13 mouse cellular contexts compared by ENCODE assay signal in genomic region chr3:79953164-79953759, GRCm38 (mm10).
DNase-seq lines count a peak whose midpoint lies in the region; ATAC-seq and TF ChIP-seq lines count a peak whose summit lies in the region.
"Had no signal": no experiment of that assay in that cellular context is flagged by ENCODE, and none has a peak within 500 bp of the region (broad histone marks: within the 10 kb centered on the region; RNA-seq: fewer than 3 reads in every experiment).

No protein-coding gene starts in this region.

- no peak overlapping the region for H3K4me3 ChIP-seq in lung, embryonic 16.5 days (ENCODE audit: low read length)
- H3K4me3 ChIP-seq in lung, adult 2 months (replicated peaks; ENCODE audit: extremely low read depth, low read depth, low read length): no peak overlapping the region
- H3K4me3 ChIP-seq: megakaryocyte, embryonic 14.5 days; midbrain, embryonic 15.5 days had no signal

- H3K4me1 ChIP-seq in lung, embryonic 16.5 days (replicated peaks; ENCODE audit: control insufficient read depth, insufficient read depth, low read length): peaks cover 11% of the 10 kb centered on the region
- no peaks in the 10 kb centered on the region; the same call in none of the 2 replicates for H3K4me1 ChIP-seq in lung, adult 2 months (ENCODE audit: control insufficient read depth, insufficient read depth, low read length)
- H3K4me1 ChIP-seq: midbrain, embryonic 15.5 days had no signal

- no peak overlapping the region for H3K9ac ChIP-seq in lung, embryonic 16.5 days (ENCODE audit: low read length)
- H3K9ac ChIP-seq: liver, embryonic 14.5 days; midbrain, embryonic 15.5 days had no signal

- TF ChIP-seq CTCF in lung, adult 2 months (IDR thresholded peaks at IDR 0.05; ENCODE audit: insufficient read depth, low read length): no peak

- H3K36me3 ChIP-seq in lung, embryonic 16.5 days (ENCODE audit: control insufficient read depth, insufficient read depth, low read length): no peaks in the 10 kb centered on the region
- H3K36me3 ChIP-seq: midbrain, embryonic 15.5 days had no signal

- WGBS in lung, embryonic 16.5 days: 34% methylated on average over 2 of the region's 2 CpGs
- 56% methylated on average over 2 of the region's 2 CpGs for WGBS in lung, adult 2 months

- ATAC-seq in lung, embryonic 16.5 days (ENCODE audit: low read depth): peak; percentile 71
- ATAC-seq: midbrain, embryonic 15.5 days had no signal

- H3K9me3 ChIP-seq in lung, embryonic 16.5 days (ENCODE audit: control insufficient read depth, low read length): no peaks in the 10 kb centered on the region
- H3K9me3 ChIP-seq: midbrain, embryonic 15.5 days had no signal

- DNase-seq in adrenal gland, postnatal 25 days: peak; percentile 23
- DNase-seq in adrenal gland, adult 18-20 months (ENCODE audit: low spot score in 2 of 2): no peak
- DNase-seq in kidney, postnatal 10 days: peak; percentile 74
- no peak for DNase-seq in kidney, adult 11 months
- DNase-seq in lung, adult 2 months: no peak
- peak; percentile 70 for DNase-seq in NIH3T3 (ENCODE audit: low read depth)
- DNase-seq in layer of hippocampus, adult 9-11 months: no peak
- DNase-seq: gastrocnemius, postnatal 25 days had no signal

- no peak overlapping the region for H3K27ac ChIP-seq in lung, embryonic 16.5 days (ENCODE audit: low read length)
- H3K27ac ChIP-seq: liver, embryonic 14.5 days; midbrain, embryonic 15.5 days had no signal

- TF ChIP-seq POLR2A in lung, adult 2 months (IDR thresholded peaks at IDR 0.05; ENCODE audit: borderline replicate concordance, extremely low read depth, low read depth, low read length): no peak

- no peak overlapping the region for H3K4me2 ChIP-seq in lung, embryonic 16.5 days (ENCODE audit: low read depth, low read length)
- H3K4me2 ChIP-seq: midbrain, embryonic 15.5 days had no signal

- no peaks in the 10 kb centered on the region for H3K27me3 ChIP-seq in lung, embryonic 16.5 days (ENCODE audit: control insufficient read depth, insufficient read depth, low read depth, low read length)
- H3K27me3 ChIP-seq: CH12.LX; megakaryocyte, embryonic 14.5 days; midbrain, embryonic 15.5 days had no signal

Comparison
In these comparisons a context has a peak if more than half of its experiments do, and no peak if none do; other contexts are left out.
1. DNase-seq: peak in adrenal gland, postnatal 25 days (single experiment), kidney, postnatal 10 days (single experiment) and NIH3T3 (single experiment); none in adrenal gland, adult 18-20 months (0 of 2), kidney, adult 11 months (single experiment), lung, adult 2 months (single experiment) and layer of hippocampus, adult 9-11 months (single experiment).